Mouse (Mus musculus) frontal cortex, postnatal 14 days (tissue): ENCODE measurements around the gene Syk.

Source experiments
- DNase-seq, 2 experiments: peaks; one replicate each; pipeline ENCODE4 v3.0.0; 2022; ENCODE audit warnings: low spot score in 2 of 2

The Syk gene

GRCm38 (mm10) chr13:52651383-52652252 is 68.6 kb downstream of the Syk start:
- DNase-seq, result no peak

- no peak for DNase-seq
These were observed 69.3 kb downstream of the Syk start for GRCm38 (mm10) chr13:52652253-52652628.

- DNase-seq, result no peak
These were observed 71.3 kb downstream of the Syk start for GRCm38 (mm10) chr13:52654081-52654829.

GRCm38 (mm10) chr13:52654830-52655308 is 71.9 kb downstream of the Syk start:
- no peak for DNase-seq

GRCm38 (mm10) chr13:52657966-52658365 is 75.0 kb downstream of the Syk start:
- DNase-seq, result no peak

- DNase-seq, result peak in 1 of 2 experiments; percentile 57
These were observed 75.5 kb downstream of the Syk start for GRCm38 (mm10) chr13:52658477-52658876.

GRCm38 (mm10) chr13:52659171-52659665 is 76.2 kb downstream of the Syk start:
- DNase-seq, result no peak

GRCm38 (mm10) chr13:52669889-52670288 is 86.9 kb downstream of the Syk start:
- no peak for DNase-seq

GRCm38 (mm10) chr13:52673272-52673671 is 90.3 kb downstream of the Syk start:
- no peak for DNase-seq

GRCm38 (mm10) chr13:52673856-52674255 is 90.9 kb downstream of the Syk start:
- no peak for DNase-seq

GRCm38 (mm10) chr13:52674839-52675238 is 91.9 kb downstream of the Syk start:
- DNase-seq, result no peak

GRCm38 (mm10) chr13:52675526-52676294 is 92.7 kb downstream of the Syk start:
- no peak for DNase-seq

- DNase-seq, result no peak
These were observed 93.9 kb downstream of the Syk start for GRCm38 (mm10) chr13:52676671-52677445.

- peak; percentile 32 to 66 for DNase-seq
These were observed 96.9 kb downstream of the Syk start for GRCm38 (mm10) chr13:52679906-52680305.

- DNase-seq, result no peak
These were observed 99.1 kb downstream of the Syk start for GRCm38 (mm10) chr13:52682107-52682506.

GRCm38 (mm10) chr13:52690425-52690824 is 107.5 kb downstream of the Syk start:
- no peak for DNase-seq

GRCm38 (mm10) chr13:52692311-52692710 is 109.3 kb downstream of the Syk start:
- DNase-seq, result no peak

- no peak for DNase-seq
These were observed 111.9 kb downstream of the Syk start for GRCm38 (mm10) chr13:52694857-52695256.
